Mouse (Mus musculus): ENCODE measurements around the gene Naaladl1.

- TF ChIP-seq POLR2A (IDR thresholded peaks at IDR 0.05; ENCODE audit: insufficient read depth, low read depth, low read length) (no peak), CTCF (IDR thresholded peaks at IDR 0.05) (no peak), EP300 (IDR thresholded peaks at IDR 0.05; ENCODE audit: insufficient read depth, low read depth, low read length) (no peak)
Observed at GRCm38 (mm10) chr19:6157220-6157619, 51.6 kb downstream of the Naaladl1 start.

Data from heart, adult 2 months (tissue).